Mouse (Mus musculus) monocyte, adult 2 months (primary cell): ENCODE measurements around the gene Trip12.

Experiments
- DNase-seq, 2 experiments: peaks; one replicate each; pipeline ENCODE4 v3.0.0; 2022; ENCODE audit warnings: low spot score in 2 of 2, low read depth in 1 of 2

Trip12 gene

DNA sequence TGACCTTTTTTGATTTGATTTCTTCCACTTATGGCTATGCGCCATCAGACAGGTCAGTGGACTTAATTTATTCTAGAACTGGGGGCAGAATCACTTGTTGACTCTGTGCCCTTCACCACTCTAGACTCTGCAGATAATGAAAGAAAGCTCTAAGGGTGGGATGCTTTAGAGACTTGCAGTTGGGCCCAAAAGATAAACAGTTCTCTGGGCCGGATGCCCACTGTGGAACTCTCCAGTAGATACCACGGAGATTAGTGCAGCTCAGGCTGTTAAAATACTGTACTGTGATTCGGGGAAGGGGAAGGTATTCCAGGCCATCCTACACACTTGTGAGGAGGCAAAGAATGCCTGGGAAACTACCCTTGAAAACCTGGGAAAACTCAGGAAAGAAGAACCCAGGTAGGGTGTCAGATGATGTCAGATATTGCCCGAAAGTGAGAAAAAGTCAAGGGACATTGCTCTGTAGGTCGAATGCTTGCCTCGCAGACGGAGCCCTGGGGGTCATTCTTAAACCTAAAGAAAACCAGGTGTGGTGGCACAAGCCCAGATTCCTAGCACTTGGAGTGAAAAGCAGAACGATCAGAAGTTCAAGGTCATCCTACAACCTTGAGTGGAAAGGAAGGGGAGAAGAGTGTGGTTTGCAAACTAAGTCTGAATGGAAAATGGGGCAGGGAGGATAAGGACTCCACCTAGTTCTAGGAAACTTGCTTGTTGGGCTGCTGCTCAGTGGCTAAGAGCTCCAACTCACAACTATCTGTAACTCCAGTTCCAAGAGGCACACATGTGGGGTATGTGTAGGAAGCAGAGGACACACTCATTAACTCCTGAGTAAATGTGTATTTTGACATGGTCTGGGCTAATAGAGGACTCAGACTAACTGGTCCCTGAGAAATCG, 20.3 kb upstream of the Trip12 start:
- no peak for DNase-seq

DNA sequence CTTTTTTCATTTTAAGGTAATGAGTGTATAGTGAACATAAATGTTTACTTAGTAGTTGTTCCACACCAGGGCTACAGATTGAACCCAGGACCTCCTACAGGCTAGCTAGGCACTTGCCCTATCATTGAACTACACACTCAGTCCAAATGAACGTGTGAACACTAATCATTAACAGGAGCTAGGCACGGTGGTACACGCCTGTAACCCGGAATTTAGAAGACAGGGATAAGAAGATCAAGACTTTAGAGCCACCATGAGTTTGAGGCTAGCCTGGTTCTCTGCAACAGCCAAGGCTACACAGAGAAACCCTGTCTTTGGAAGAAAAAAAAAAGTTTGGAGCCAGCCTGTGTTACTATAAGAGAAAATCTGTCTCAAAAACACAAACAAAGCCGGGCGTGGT, 19.3 kb upstream of the Trip12 start:
- no peak for DNase-seq

DNA sequence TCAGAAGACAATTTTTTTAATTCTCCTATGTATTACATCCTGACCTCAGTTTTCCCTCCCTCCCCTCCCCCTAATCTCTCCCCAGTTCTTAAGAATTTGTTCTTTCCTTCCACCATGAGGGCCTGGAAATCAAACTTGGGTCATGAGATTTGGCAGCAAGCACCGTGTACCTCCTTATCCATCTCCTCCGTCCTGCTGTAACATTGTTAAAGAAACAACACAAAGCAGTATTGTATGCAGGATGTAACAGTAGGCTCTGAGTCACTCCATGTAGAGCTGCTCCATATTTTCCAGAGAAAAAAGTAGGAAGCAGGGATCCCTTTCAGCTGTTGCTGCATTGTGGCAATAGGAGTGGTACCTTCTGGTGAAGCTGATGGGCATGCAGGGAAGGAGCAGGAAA, 15.4 kb upstream of the Trip12 start:
- DNase-seq: no peak

DNA sequence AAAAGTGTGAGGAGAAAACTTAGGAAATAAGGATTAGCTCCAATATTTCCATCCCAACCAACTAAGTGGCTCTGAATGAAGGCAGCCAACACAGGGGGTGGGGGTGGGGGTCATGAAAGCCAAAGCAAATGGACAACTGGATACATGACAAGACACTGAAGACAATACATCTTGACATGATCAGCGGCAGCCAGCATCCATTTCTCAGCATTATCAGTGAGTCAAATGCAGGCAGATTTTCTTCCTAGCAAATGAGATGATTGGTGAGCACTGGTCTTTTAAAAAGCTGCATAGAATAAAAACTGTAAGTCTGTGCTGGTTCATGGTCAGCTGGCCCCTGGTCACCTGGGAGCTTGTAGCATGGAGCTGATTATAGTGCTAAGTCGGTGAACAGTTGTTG, 14.7 kb upstream of the Trip12 start:
- DNase-seq: no peak

DNA sequence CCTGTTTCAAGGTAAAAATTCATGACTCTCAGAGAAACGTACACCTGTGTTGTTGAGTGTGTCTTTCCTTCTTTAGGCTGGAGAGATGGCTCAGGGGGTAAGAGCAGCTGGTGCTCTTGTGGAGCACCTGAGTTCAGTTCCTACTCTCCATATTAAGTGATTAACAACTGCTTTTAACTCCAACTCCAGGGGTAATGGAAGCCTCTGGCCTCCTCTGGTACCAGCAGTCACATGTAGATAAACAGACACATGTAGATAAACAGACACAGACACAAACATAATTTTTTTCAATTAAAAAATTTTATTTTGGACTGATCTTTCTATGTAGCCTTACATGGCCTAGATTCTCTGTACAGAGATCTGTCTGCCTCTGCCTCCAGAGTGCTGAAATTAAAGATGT, 13.4 kb upstream of the Trip12 start:
- no peak for DNase-seq

DNA sequence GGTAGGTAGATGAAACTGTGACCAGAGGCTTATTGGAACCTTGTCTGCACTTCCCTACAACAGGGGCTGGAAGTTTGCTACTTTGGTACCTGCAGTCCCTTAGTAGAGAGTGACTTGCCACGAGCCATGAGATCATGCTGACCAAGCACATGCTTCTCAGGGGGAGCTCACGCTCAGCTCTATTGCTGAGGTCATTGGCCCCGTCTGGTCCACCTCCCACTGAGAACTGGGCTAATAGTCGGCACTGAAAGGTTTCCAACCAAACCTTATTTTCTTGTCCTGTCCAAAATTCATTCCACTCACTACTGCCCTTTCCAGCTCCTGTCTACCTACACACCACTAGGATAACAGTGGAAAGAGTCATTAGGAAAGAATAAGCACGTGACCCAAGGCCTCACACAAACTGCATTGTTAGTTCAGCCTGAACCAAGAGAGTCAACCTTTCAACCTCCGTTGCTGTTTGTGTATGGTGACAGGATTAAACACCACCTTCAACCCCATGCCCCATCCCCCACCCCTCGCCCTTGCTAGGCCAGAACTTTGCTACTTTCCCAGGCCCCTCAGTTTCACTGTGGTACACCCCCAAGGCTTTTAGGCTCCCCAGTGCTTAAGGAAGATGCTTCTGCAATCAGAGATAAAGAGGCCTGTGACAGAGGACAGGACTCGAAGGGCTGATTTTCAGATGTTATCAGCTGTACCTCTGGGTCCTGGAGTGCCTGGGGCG, 11.4 kb upstream of the Trip12 start:
- DNase-seq: no peak

DNA sequence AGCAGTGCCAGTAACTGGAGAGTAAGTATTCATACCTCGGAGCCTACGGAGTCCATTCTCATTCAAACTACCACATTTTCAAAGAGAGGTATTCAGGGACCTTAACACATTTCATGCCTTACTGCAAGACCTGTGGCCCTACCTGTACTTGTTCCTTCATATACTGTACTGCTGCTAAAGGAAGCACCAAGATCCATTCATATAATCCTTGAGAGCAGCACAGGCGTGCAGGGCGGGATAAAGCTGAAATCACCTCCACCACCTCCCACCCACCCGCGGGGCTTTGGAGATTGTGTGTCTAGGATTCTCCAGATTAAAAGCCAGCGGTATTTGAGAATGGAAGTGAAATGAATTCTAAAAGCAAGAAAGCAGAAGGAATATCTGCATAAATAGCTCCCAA, 10.2 kb upstream of the Trip12 start:
- DNase-seq: no peak

DNA sequence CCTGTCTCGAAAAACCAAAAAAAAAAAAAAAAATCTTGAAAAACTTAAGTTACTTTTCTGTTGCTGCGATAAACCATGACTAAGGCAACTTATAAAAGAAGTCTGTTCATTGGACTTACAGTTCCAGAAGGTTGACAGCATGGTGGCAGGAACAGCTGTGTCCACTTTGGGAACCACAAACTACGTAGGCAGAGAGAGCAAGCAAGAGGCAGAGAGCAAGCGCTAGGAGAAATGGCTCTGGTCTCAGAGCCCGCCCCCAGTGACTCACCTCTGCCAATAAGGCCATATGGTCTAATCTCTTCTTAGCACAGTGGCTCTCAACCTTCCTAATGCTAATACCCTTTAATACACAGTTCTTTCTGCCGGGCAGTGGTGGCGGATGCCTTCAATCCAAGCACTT, 9.5 kb upstream of the Trip12 start:
- no peak for DNase-seq

DNA sequence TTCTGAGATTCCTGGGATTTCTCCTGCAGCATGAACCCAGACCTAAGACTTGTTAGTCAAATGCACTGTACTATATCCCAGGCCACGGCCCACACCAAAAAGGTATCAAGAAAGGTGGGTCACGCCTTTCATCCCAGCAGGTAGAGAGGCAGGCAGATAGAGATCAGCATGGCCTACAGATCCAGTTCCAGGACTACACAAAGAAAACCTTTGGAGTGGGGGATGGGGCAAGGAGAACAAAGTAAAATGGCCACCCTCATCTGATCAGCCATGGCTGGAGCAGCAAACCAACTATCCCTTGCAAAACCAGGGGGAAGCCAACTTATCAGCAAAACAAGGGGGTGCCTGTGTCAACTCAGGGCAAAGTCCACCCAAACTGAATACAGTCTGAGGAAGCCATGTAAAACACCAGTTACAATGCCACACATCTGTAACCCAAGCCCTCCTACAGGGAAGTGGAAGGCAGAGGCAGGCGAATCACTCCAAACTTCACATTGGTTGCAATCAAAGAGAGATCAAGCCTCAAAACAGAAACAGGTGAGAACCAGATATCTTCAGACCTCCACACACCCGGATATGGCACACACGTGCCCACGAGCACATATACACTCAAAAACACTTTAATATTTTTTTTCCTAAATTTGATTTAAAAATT, 8.6 kb upstream of the Trip12 start:
- no peak for DNase-seq

DNA sequence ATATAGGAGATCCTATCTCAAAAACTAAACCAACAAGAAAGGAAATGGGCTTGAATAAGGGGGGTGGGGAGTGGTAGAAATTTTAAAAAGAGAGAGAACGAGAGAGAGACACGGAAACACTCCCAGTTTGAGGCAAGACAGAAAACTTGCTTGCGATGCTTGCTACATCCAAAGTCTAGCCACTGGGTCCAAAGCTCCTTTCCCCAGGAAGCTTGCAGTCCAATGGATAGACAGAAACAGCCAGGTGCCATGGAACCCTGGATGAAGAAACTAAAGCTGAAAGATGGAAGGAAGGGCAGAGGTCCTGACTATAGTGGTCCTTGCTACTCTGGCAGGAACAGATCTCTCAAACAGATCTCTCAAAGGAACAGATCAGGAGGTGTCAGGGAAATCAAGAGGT, 8.0 kb upstream of the Trip12 start:
- DNase-seq: no peak

DNA sequence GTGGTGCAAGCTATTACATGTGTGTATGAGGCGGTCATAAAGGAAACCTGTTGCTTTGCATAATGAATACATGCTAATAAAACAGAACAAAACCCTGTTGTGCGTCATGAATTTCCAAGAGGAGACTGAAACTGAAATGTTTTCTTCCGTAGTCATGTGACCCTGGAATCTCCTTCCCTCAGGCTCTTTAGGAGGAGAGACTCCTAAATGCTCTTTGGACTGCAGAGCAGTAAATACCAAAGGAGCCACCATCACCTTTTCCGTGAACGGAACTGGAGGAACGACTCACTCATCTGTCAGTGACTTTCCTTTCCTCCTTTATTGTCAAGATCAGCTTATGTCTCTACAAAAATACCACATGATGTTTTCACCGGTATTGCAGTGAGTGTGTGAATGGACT, 7.4 kb upstream of the Trip12 start:
- no peak for DNase-seq

DNA sequence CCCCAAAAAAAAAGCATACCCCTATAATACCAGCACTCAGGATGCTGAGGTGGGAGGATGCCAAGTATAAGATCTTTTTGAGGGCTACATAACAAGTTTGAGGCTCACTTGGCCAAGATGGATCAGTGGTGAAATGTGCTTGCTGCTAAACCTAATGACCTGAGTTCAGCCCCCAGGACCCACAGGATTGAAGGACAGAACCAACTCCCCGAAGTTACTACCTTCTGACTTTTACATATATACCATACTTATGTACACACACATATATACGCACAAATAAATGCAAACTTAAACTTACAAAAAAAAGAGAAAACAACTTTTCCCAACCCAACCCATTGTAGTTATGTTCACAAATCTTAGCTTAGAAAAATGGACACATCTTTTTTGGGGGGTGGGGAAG, 3.0 kb upstream of the Trip12 start:
- DNase-seq: no peak

DNA sequence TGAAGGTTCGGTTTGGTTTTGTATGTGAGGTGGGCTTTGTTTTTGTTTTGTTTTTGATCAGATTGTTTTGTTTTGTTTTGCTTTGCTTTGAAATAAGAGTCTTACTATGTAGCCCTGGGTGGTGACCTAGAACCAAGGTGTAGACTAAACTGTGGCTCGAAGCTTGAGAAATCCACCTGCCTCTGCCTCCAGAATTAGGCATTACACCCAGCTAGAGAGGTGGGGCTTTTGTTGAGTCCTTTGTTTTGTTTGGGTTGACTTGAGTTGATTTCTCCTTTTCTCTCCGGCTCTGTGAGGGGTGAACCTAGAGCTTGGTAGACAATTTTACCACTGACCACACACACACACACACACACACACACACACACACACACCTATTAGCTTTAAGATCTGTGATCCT, 745 bp upstream of the Trip12 start:
- no peak for DNase-seq

DNA sequence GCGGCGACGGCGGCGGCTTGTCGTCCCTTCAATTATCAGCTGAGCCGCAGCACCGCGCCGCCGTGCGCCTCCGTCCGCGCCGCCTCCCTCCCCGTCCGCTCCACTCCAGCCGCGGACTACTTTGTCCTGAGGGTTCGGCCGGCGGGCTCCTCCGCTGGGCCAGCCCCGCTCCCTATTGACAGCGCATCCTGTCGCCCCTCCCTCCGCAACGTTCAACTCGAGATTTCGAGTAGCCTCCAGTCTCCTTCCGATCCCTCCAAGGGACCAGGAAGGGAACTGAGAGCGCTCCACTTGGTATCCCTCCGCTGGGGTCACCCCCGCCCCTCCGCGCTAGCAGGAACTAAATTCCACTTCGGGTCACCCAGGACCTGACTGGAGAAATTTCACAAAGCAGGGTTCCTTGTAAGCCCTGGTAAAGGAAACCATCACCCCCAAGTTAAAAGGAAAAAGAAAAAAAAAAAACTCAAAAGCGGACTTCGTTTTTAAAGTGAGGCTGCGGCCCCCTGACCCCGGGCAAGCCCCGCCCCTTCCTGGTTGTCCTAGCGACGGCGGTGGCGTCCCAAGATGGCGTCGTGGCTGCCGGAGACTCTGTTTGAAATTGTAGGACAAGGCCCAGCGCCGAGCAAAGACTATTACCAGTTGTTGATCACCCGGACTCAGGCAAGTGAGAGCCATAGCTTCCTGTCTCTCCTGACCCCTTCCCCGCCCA, 853 bp downstream of the Trip12 start, which contains the start of gene Fbxo36:
Fbxo36 (plus strand) TSS at position 533 of the 709 bp plus-strand sequence.
- DNase-seq: peak; percentile 66 to 86

DNA sequence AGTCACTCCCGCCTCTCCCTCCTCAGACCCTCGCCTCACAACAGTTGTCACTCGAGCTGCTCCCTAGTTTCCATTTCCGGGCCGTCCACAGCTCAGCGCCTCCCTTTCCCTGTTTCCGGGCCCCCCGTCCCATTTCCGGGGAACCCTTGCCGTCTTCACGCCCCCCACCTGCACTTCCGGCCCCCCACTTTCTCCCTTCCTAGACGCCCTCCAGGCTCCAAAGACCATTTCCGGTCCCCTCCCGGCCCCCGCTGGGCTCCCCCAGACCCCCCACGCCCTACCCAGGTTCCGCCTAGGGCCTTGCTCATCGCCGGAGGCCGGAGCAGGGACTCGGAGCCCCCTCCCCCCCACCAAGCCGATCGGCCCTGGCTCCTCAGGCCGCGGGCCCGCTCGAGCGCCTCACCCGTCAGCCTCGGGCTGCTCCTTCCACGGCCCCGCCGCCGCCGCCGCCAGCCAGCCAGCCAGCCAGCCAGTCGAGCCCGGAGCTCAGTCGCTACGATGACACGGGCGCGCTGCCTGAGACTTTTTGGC, 1.6 kb downstream of the Trip12 start:
- peak; percentile 1 to 3 for DNase-seq

DNA sequence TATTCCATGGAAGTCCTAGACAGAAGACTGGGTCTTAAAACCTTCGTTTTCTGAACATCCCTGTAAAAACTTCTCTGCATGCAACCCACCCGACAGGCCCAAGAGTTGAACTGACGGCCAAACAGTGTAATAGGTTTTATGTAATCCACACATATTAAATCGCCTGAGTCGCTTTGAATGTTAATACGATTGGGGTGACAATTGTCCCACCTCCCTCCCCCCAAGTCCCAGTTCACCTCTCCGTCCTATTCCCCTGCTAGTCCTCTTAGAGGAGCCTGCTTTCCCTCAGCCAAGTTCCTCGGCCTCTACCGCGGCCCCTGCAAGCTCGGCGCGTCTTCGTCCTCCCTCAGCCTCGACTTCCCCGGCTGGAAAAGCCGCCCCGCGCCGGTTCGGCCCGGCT, 2.2 kb downstream of the Trip12 start:
- DNase-seq: no peak

DNA sequence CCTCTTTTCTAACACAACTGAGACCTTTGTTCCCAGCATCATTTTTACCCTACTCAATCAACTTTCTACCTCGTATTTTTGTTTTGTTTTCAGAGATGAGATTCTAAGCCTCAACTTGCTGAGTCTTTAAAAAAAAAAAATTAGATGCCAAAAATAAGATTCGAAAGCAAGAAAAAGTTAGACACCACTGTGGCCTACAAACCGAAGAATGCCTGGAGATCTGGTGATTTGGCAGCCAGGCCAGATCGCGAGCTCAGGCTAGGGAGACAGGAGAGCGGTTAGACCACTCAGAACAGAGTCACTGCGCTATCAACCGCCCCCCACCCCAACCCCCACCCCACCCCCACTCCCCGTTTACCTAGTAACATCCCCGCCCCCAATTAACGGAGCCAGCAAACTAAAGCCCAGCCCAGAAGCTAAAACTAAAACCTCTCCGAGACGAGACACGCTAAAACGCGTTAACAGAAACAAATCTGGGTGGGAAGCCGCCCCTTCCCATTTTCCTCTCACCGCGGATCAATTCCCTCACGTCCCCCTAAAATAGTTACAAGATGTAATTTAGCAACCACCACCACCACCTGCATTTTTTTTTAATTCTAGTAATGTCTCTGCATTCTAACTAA, 2.7 kb downstream of the Trip12 start:
- DNase-seq: no peak

DNA sequence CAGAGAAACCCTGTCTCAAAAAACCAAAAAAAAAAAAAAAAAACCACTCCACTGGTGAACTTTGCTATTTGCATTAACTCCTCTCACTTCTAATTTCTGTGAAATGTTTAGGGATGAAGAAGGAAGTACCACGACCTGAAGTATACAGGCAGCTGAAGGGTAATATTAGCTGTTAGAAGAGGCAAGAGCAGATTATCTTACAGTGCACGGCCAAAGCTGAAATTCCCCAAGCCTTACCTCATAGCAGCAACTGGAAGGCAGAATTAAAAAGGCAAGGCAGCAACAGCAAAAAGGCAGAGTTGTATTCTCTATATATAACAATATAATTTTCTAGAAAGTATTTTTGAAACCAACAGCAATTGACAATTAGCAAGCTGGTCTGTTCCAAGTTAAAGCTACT, 15.2 kb downstream of the Trip12 start:
- DNase-seq: no peak

DNA sequence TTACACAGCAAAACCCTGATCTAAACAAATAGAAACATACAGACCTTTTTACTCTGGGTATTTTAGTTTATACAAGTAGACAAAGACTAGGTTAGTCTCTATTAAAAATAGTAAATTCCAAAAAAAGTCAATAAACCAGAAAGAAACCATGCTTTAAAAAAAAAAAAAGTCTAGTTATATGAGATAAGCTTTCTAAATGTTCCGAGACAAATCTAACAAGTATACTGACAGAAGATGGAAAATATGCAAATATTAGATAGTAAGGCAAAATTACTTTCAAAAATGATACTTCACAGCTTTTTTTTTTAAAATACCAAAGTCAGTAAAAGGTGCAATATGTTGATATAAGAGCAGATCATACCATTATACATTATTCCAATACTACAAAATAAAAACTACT, 22.7 kb downstream of the Trip12 start:
- no peak for DNase-seq

DNA sequence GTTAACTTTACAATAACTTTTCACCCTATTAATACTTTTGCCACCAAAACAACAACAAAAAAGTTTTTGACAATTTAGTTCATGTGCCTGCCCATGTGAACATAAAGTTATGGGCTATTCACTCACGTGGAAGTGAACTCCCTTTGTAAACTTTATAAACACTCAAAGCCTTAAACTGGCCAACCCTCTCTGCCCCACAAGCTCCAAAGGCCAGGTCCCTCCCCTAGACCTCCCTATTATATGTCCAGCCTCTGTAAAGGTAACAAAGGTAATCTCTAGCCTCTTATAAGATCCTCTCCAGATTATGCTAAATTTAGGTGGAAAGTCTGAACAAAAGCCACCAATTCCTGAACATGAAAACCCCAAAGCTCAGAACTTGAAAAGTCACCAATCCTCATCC, 36.5 kb downstream of the Trip12 start:
- DNase-seq: no peak

DNA sequence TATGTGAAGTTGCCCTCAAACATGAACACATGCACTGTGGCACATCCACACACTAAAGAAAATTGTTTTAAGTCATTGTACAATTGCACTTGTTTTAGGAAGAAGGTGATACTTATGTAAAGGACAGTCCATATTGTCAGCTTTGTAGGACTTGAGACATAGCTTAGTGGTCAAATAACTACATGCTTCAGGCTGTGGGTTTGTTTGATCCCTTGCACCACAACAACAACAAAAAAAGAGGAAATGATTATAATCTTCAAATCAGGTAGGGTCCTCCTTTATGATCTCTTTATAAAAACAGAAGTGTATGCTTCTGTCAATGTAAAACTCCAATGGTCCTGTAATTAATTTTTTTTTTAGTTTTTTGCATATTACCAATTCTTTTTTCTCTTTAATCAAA, 41.1 kb downstream of the Trip12 start:
- no peak for DNase-seq
